Mouse (Mus musculus): ENCODE results near the gene Cdv3. TPM values are rescaled to one million over a fixed set of nuclear protein-coding genes. Genes with fewer than 3 reads are reported as not detected.

Cdv3 gene
- polyA plus RNA-seq, 1 experiment from 2014 or later, result 85.0 TPM

DNA sequence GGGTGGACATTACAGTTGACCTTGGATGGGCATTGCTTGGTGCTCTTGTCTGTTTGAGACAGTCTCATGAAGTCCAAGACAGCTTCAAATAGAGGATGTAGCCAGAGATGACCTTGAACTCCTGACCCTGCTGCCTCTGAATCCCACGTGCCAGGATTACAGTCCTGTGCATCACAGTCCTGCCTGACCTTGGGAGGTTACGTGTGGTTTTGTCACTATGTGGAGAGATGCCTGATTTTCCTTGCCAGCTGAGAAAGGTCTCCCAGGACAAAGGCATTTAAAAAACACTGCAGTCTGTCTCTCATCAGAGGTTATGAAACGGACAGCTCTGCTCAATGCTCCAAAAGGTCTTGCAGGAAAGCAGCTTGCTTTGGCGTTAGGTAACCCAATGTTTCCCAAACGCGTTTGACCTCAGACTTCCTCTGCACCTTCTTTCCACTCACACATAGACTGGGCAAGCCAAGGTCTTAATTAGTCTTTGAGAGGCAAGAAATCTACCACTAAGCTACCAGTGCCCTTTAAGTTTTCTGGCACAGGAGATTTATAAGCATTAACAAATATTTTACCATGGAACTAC, 26.2 kb upstream of the Cdv3 start:
- Histone ChIP-seq H3K4me3 (ENCODE audit: low read depth, low read length) (no peak overlapping the region), H3K27ac (ENCODE audit: low read depth) (no peak overlapping the region), H3K36me3 (ENCODE audit: control insufficient read depth, insufficient read depth, low read length) (no peaks in the 10 kb centered on the region), H3K4me1 (replicated peaks; ENCODE audit: control insufficient read depth, insufficient read depth, low read length) (peaks cover 7% of the 10 kb centered on the region; the same call in 1 of the 2 replicates), H3K9me3 (ENCODE audit: control insufficient read depth, low read length) (no peaks in the 10 kb centered on the region), H3K27me3 (replicated peaks; ENCODE audit: control insufficient read depth, insufficient read depth, low read length) (no peaks in the 10 kb centered on the region), H3K9ac (ENCODE audit: low read length) (no peak overlapping the region), H3K4me2 (ENCODE audit: low read length) (no peak overlapping the region)
- DNase-seq (ENCODE audit: low spot score), result no peak
- no peak for ATAC-seq (replicated peaks; ENCODE audit: low FRiP score, low TSS enrichment, low read depth)
- 51% methylated on average over 6 of the region's 6 CpGs for WGBS

DNA sequence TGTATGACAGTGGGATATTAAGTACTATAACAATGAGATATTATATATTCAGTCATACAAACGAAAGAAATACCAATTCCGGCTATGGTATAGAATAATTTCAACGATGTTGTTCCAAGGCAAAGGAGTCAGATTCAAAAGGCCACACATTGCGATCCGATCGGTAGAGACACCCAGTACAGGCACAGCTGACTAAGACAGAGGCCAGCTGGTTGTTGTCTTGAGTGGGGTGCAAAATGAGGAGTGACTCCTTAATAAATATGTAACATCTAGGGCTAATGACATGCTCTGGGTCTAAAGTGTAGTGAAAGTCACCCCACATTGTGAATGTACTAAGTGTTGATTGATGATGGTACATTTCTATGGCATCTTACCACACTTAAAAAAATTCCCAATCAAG, 23.6 kb upstream of the Cdv3 start:
- no peaks in the 10 kb centered on the region for H3K36me3 ChIP-seq (ENCODE audit: control insufficient read depth, insufficient read depth, low read length)
- H3K4me2 ChIP-seq (ENCODE audit: low read length), result no peak overlapping the region
- H3K4me1 ChIP-seq (replicated peaks; ENCODE audit: control insufficient read depth, insufficient read depth, low read length), result peaks cover 17% of the 10 kb centered on the region
- no peak for ATAC-seq (replicated peaks; ENCODE audit: low FRiP score, low TSS enrichment, low read depth)
- H3K9me3 ChIP-seq (ENCODE audit: control insufficient read depth, low read length), result no peaks in the 10 kb centered on the region
- H3K9ac ChIP-seq (ENCODE audit: low read length), result no peak overlapping the region
- DNase-seq (ENCODE audit: low spot score), result no peak
- WGBS, result 83% methylated on average over 6 of the region's 6 CpGs
- H3K27me3 ChIP-seq (replicated peaks; ENCODE audit: control insufficient read depth, insufficient read depth, low read length), result no peaks in the 10 kb centered on the region
- no peak overlapping the region for H3K4me3 ChIP-seq (ENCODE audit: low read depth, low read length)
- H3K27ac ChIP-seq (ENCODE audit: low read depth), result no peak overlapping the region

DNA sequence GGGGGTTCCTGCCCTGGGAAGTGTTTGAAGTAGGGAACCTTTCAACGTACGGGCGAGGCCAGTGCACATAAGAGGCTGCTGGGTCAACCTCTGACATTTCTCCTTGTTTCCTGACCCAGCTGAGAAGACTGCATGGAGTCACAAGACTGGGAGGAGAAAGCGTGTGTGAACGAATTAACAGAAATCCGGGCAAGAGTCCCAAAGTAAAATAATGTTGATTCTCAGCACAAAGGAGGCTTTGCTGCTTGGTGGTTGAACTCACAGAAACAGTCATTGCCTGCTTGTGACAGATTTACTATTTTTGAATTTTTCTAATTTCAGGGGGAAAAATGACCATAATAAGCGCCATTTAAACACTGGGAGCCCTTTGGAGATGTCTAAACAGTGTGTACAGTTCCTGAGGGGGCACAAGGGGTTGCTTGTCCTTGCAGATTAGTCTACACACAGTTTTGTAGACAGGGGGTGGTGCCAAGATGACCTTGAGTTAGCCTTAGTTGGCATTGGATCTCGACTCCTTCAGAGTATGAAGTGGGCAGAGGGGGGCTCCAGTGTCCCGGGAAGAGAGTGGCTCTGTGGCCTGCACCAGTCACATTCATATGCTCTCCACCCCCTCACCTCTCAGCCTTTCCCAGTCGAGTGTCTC, 21.5 kb upstream of the Cdv3 start:
- no peaks in the 10 kb centered on the region for H3K27me3 ChIP-seq (replicated peaks; ENCODE audit: control insufficient read depth, insufficient read depth, low read length)
- no peak overlapping the region for H3K9ac ChIP-seq (ENCODE audit: low read length)
- H3K27ac ChIP-seq (ENCODE audit: low read depth), result no peak overlapping the region
- peaks cover 17% of the 10 kb centered on the region for H3K4me1 ChIP-seq (replicated peaks; ENCODE audit: control insufficient read depth, insufficient read depth, low read length)
- no peaks in the 10 kb centered on the region for H3K9me3 ChIP-seq (ENCODE audit: control insufficient read depth, low read length)
- 56% methylated on average over 10 of the region's 10 CpGs for WGBS
- DNase-seq (ENCODE audit: low spot score), result no peak
- H3K4me3 ChIP-seq (ENCODE audit: low read depth, low read length), result no peak overlapping the region
- no peak overlapping the region for H3K4me2 ChIP-seq (ENCODE audit: low read length)
- ATAC-seq (replicated peaks; ENCODE audit: low FRiP score, low TSS enrichment, low read depth), result no peak
- H3K36me3 ChIP-seq (ENCODE audit: control insufficient read depth, insufficient read depth, low read length), result no peaks in the 10 kb centered on the region

DNA sequence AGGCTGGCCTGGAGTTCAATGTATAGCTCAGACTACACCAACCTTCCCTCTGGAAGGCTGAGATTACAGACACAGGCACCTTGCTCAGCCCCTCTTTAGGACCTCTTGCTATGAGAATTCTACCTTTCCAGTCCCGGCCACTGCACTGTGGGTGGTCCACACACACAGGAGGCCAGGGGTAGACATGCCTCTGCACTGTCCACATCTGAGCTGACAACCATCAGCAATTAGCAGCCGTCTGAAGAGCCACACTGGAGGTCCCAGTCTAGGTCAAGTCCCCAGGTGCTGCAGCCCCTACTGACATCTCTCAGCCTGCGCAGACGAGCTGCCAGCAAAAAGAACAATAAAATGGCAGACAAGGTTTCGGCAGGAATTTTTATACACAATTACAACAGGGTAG, 20.9 kb upstream of the Cdv3 start:
- no peaks in the 10 kb centered on the region for H3K27me3 ChIP-seq (replicated peaks; ENCODE audit: control insufficient read depth, insufficient read depth, low read length)
- H3K36me3 ChIP-seq (ENCODE audit: control insufficient read depth, insufficient read depth, low read length), result no peaks in the 10 kb centered on the region
- no peak overlapping the region for H3K9ac ChIP-seq (ENCODE audit: low read length)
- ATAC-seq (replicated peaks; ENCODE audit: low FRiP score, low TSS enrichment, low read depth) (no peak), DNase-seq (ENCODE audit: low spot score) (no peak)
- no peak overlapping the region for H3K4me3 ChIP-seq (ENCODE audit: low read depth, low read length)
- no peak overlapping the region for H3K27ac ChIP-seq (ENCODE audit: low read depth)
- H3K4me1 ChIP-seq (replicated peaks; ENCODE audit: control insufficient read depth, insufficient read depth, low read length), result peaks cover 17% of the 10 kb centered on the region
- 25% methylated on average over 5 of the region's 5 CpGs for WGBS
- no peaks in the 10 kb centered on the region for H3K9me3 ChIP-seq (ENCODE audit: control insufficient read depth, low read length)
- no peak overlapping the region for H3K4me2 ChIP-seq (ENCODE audit: low read length)

DNA sequence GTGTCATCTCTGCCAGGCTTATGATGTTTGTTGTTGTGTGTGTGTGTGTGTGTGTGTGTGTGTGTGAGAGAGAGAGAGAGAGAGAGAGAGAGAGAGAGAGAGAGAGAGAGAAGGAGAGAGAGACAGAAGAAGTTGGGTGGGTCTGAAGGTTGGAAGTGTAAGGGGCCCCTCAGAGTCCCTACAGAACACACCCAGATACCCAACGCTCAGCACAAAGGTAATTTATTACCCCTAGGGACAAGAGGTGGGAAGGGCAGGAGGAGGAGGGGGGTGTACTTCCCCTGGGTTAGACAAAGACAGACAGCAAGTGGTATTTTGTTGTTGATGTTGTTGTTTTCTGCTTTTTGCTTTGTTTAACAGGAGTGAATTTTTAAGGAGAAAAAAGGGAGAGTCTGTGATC, 20.0 kb upstream of the Cdv3 start:
- DNase-seq (ENCODE audit: low spot score) (no peak), ATAC-seq (replicated peaks; ENCODE audit: low FRiP score, low TSS enrichment, low read depth) (no peak)
- Histone ChIP-seq H3K27ac (ENCODE audit: low read depth) (no peak overlapping the region), H3K36me3 (ENCODE audit: control insufficient read depth, insufficient read depth, low read length) (no peaks in the 10 kb centered on the region), H3K4me2 (ENCODE audit: low read length) (no peak overlapping the region), H3K9ac (ENCODE audit: low read length) (no peak overlapping the region), H3K4me1 (replicated peaks; ENCODE audit: control insufficient read depth, insufficient read depth, low read length) (peaks cover 17% of the 10 kb centered on the region), H3K27me3 (replicated peaks; ENCODE audit: control insufficient read depth, insufficient read depth, low read length) (no peaks in the 10 kb centered on the region), H3K9me3 (ENCODE audit: control insufficient read depth, low read length) (no peaks in the 10 kb centered on the region), H3K4me3 (ENCODE audit: low read depth, low read length) (no peak overlapping the region)
- 17% methylated on average over 1 of the region's 1 CpGs for WGBS

DNA sequence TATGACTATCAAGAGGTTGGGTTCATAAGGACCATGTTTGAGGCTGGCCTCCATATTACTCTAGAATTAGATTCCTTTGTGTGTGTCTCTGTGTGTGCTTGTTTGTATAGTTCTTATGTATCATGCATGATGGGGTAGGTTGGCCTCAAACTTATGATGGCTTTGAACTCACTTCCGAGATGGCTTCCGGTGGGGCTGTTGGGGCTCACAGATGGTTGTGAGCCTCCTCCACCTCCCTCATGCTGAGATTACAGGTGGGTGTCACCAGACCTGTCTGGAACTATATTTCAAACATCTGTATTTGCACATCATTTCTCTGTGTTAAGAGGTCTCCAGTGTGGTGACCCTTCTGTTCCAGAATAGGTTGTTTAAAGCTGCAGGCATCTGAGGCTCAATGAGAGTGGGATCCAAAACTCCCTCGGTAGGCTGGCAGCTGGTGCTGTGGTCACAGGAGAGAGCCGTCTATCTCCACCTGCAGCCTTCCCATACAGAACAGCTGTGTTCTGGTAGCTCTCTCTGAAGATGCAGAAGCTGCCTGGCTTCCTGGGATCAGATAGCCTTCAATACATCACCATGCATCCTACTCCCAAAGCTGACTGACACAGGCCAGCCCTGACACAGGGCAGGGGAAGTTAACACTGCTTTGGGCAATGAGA, 18.6 kb upstream of the Cdv3 start:
- no peak for DNase-seq (ENCODE audit: low spot score)
- no peak overlapping the region for H3K27ac ChIP-seq (ENCODE audit: low read depth)
- no peaks in the 10 kb centered on the region for H3K36me3 ChIP-seq (ENCODE audit: control insufficient read depth, insufficient read depth, low read length)
- no peak overlapping the region for H3K4me3 ChIP-seq (ENCODE audit: low read depth, low read length)
- whole genome bisulfite sequencing, result 73% methylated on average over 4 of the region's 4 CpGs
- no peak for ATAC-seq (replicated peaks; ENCODE audit: low FRiP score, low TSS enrichment, low read depth)
- H3K4me2 ChIP-seq (ENCODE audit: low read length), result no peak overlapping the region
- H3K27me3 ChIP-seq (replicated peaks; ENCODE audit: control insufficient read depth, insufficient read depth, low read length), result no peaks in the 10 kb centered on the region
- no peaks in the 10 kb centered on the region for H3K9me3 ChIP-seq (ENCODE audit: control insufficient read depth, low read length)
- H3K9ac ChIP-seq (ENCODE audit: low read length), result no peak overlapping the region
- peaks cover 17% of the 10 kb centered on the region for H3K4me1 ChIP-seq (replicated peaks; ENCODE audit: control insufficient read depth, insufficient read depth, low read length)

DNA sequence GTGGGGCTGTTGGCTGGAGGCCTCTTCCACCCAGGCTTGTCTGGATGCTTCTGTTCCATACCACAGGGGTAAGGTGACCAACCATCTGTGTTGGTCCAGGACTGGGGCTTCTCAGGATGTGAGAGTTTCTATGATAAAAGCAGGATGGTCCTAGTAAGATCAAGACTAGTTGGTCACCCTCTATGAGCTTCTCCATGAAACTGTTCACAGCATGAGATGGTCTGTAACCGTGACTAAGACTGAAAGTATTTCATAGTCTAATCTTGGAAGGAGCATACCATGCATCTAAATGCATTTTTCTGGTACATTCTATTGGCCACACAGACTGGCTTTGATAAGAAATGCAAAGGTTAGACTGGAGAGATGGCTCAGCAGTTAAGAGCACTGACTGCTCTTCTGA, 17.9 kb upstream of the Cdv3 start:
- WGBS, result 91% methylated on average over 1 of the region's 1 CpGs
- Histone ChIP-seq H3K9ac (ENCODE audit: low read length) (no peak overlapping the region), H3K9me3 (ENCODE audit: control insufficient read depth, low read length) (no peaks in the 10 kb centered on the region), H3K27me3 (replicated peaks; ENCODE audit: control insufficient read depth, insufficient read depth, low read length) (no peaks in the 10 kb centered on the region), H3K4me3 (ENCODE audit: low read depth, low read length) (no peak overlapping the region), H3K36me3 (ENCODE audit: control insufficient read depth, insufficient read depth, low read length) (no peaks in the 10 kb centered on the region), H3K4me1 (replicated peaks; ENCODE audit: control insufficient read depth, insufficient read depth, low read length) (peaks cover 17% of the 10 kb centered on the region), H3K27ac (ENCODE audit: low read depth) (no peak overlapping the region), H3K4me2 (ENCODE audit: low read length) (no peak overlapping the region)
- DNase-seq (ENCODE audit: low spot score) (no peak), ATAC-seq (replicated peaks; ENCODE audit: low FRiP score, low TSS enrichment, low read depth) (no peak)

DNA sequence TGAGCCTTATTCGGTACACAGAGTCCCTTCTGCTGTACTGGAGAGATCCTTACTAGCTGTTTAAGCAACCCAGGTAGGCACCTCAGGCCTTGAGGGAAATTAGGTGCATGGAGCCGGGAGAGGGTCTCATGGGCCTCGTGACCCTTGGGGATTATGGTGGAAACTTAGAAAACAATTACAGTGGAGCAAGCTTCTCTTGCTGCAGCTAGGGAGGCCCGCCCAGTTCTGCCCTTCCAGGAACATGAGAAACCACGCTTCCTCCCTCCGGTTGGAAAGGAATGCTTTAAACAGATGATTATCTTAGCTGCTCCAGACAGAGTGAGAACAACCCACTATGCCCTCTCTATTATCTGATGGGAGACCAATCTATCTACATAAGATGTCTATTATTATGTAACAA, 17.3 kb upstream of the Cdv3 start:
- no peaks in the 10 kb centered on the region for H3K36me3 ChIP-seq (ENCODE audit: control insufficient read depth, insufficient read depth, low read length)
- H3K4me2 ChIP-seq (ENCODE audit: low read length), result no peak overlapping the region
- ATAC-seq (replicated peaks; ENCODE audit: low FRiP score, low TSS enrichment, low read depth) (no peak), DNase-seq (ENCODE audit: low spot score) (no peak)
- peaks cover 15% of the 10 kb centered on the region for H3K4me1 ChIP-seq (replicated peaks; ENCODE audit: control insufficient read depth, insufficient read depth, low read length)
- WGBS, result 42% methylated on average over 6 of the region's 6 CpGs
- H3K9ac ChIP-seq (ENCODE audit: low read length), result no peak overlapping the region
- no peak overlapping the region for H3K27ac ChIP-seq (ENCODE audit: low read depth)
- H3K27me3 ChIP-seq (replicated peaks; ENCODE audit: control insufficient read depth, insufficient read depth, low read length), result no peaks in the 10 kb centered on the region
- no peak overlapping the region for H3K4me3 ChIP-seq (ENCODE audit: low read depth, low read length)
- no peaks in the 10 kb centered on the region for H3K9me3 ChIP-seq (ENCODE audit: control insufficient read depth, low read length)

DNA sequence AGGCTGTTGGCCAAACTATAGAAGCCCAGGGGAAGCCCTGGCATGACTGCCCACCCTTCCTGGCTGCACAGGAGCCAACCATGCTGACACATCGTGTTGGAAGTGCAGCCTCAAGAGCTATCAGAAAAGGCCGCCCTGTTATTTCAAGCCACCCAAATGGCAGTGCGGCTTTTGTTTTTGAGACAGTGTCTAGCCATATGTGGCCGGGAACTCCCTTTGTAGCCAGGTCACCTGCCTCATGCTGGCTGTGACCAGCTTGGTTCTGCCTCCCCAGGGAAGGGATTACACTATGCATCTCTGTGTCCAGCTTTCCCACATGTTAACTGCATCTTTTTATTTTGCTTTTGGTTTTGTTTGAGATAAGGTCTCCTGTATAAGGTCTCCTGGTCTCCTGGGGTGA, 14.9 kb upstream of the Cdv3 start:
- no peak overlapping the region for H3K4me3 ChIP-seq (ENCODE audit: low read depth, low read length)
- no peak overlapping the region for H3K4me2 ChIP-seq (ENCODE audit: low read length)
- H3K27ac ChIP-seq (ENCODE audit: low read depth), result no peak overlapping the region
- ATAC-seq (replicated peaks; ENCODE audit: low FRiP score, low TSS enrichment, low read depth), result no peak
- WGBS, result 88% methylated on average over 4 of the region's 4 CpGs
- H3K9me3 ChIP-seq (ENCODE audit: control insufficient read depth, low read length), result no peaks in the 10 kb centered on the region
- H3K9ac ChIP-seq (ENCODE audit: low read length), result no peak overlapping the region
- H3K4me1 ChIP-seq (replicated peaks; ENCODE audit: control insufficient read depth, insufficient read depth, low read length), result no peaks in the 10 kb centered on the region
- no peaks in the 10 kb centered on the region for H3K36me3 ChIP-seq (ENCODE audit: control insufficient read depth, insufficient read depth, low read length)
- no peaks in the 10 kb centered on the region for H3K27me3 ChIP-seq (replicated peaks; ENCODE audit: control insufficient read depth, insufficient read depth, low read length)
- DNase-seq (ENCODE audit: low spot score), result no peak

All from intestine, embryonic 14.5 days (tissue).